Mouse (Mus musculus): ENCODE data around the gene Gm13941. TPM values are rescaled to one million over a fixed set of nuclear protein-coding genes. Genes with fewer than 3 reads are reported as not detected.

The Gm13941 gene
- not detected in 2 replicates for polyA plus RNA-seq (2012; rRNA removed; ENCODE audit: low replicate concordance)

DNA sequence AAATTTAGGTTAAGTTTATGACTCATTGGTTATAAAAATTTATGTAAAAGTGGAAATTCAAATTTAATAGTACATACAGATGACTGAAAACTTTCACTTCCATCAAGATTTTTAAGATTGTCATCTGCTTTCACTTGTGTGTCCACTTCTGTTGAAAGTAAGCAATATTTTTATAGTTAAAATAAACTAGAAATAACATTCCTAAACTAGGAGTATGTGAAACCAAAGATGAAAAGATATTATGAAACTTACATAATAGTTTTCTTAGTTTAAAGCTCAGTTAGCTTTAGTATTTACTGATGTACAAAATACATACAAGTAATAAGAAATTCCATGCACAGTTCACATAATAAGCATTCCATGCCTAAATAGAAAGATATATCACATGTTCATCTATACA lies at the start of gene Gm13941:
Gene Gm13941 (minus strand): TSS at position 101 of the 400 bp plus-strand sequence.

DNA sequence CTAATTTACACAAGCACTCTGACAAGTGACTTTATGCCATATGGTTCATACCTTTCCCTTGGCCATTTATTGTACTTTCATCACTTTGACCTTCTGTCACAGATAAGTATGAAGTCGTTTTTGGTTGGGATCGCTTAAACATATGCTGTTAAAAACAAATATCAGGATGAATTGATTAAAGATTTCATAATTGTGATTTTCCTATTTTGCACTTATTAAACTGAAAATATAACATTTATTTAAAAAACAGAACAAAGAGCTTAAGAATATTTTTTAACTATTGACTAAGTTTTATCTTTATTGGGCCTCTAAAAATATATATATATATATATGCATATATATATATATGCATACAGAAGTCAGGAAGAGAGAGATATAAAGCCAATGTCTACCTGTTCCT lies 47.1 kb upstream of the Gm13941 start, which contains the start of gene Gm15130:
Gene Gm15130 (minus strand): TSS at position 101 of the 400 bp plus-strand sequence.

Other genes starting within 250 kb of the Gm13941 start
- gene Ano3, start 155.1 kb downstream of the Gm13941 start, polyA plus RNA-seq (2012; rRNA removed; ENCODE audit: low replicate concordance), result not detected in 2 replicates
- gene Gm15130, start 47.0 kb upstream of the Gm13941 start, polyA plus RNA-seq (2012; rRNA removed; ENCODE audit: low replicate concordance), result not detected in 2 replicates
- gene 4930430A15Rik, start 123.6 kb upstream of the Gm13941 start, polyA plus RNA-seq (2012; rRNA removed; ENCODE audit: low replicate concordance), result not detected in 2 replicates
- not detected in 2 replicates for gene Olfr1275, start 129.3 kb upstream of the Gm13941 start, polyA plus RNA-seq (2012; rRNA removed; ENCODE audit: low replicate concordance)
- not detected in 2 replicates for gene Olfr1276, start 148.5 kb upstream of the Gm13941 start, polyA plus RNA-seq (2012; rRNA removed; ENCODE audit: low replicate concordance)
- not detected in 2 replicates for gene Olfr1277, start 168.1 kb upstream of the Gm13941 start, polyA plus RNA-seq (2012; rRNA removed; ENCODE audit: low replicate concordance)
- gene Olfr1278, start 184.2 kb upstream of the Gm13941 start, polyA plus RNA-seq (2012; rRNA removed; ENCODE audit: low replicate concordance), result not detected in 2 replicates
- not detected in 2 replicates for gene Olfr1279, start 194.7 kb upstream of the Gm13941 start, polyA plus RNA-seq (2012; rRNA removed; ENCODE audit: low replicate concordance)
- not detected in 2 replicates for gene Olfr1280, start 208.0 kb upstream of the Gm13941 start, polyA plus RNA-seq (2012; rRNA removed; ENCODE audit: low replicate concordance)
- not detected in 2 replicates for gene Olfr1281, start 220.5 kb upstream of the Gm13941 start, polyA plus RNA-seq (2012; rRNA removed; ENCODE audit: low replicate concordance)
- not detected in 2 replicates for gene Olfr1282, start 230.1 kb upstream of the Gm13941 start, polyA plus RNA-seq (2012; rRNA removed; ENCODE audit: low replicate concordance)

Data from duodenum, adult 2 months (tissue).